Mouse (Mus musculus): ENCODE measurements around the gene Cdh3. TPM values are rescaled to one million over a fixed set of nuclear protein-coding genes. Genes with fewer than 3 reads are reported as not detected.
"Not testable (repeated sequence)": the region's sequence is repeated elsewhere in the genome, so short reads cannot be mapped to it uniquely, and the experiment has no call there.

The Cdh3 gene
- polyA plus RNA-seq, 1 experiment from 2014 or later = 8.2 TPM

DNA sequence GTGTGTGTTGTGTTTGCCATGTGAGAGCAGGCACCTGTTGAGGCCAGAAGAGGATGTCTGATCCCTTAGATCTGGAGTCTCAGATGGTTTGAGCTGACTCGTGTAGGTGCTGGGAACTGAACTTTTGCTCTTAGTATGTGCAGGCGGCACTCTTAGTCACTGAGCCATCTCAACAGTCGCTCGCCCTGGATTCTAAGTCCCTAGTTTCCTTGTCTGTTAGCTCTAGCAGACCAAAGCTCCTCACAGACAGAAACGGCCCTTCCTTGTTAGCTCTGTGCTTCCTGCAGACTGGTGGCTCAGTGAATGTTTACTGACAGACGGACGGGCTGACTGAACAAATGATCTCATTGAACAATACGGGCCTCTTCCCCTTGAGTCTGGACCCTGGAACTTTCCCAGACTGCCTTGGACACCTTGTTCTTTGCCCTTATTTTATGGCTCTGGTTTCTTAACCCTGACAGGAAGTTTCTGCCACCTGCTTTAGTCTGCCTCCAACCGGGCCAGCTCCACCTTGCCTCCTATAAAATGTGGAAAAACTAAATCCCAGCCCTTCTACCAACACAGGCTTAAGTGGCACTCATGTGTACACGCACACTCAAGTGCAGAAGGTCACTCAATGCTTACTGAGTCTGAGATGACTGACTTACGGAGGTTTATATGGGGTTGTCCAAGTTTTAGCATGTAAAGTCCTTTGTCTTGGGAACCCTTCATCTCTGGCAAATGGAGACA, 74.4 kb downstream of the Cdh3 start:
- no peaks in the 10 kb centered on the region; the same call in 1 of the 2 replicates for H3K4me1 ChIP-seq (replicated peaks)
- whole genome bisulfite sequencing = 77% methylated on average over 11 of the region's 11 CpGs

DNA sequence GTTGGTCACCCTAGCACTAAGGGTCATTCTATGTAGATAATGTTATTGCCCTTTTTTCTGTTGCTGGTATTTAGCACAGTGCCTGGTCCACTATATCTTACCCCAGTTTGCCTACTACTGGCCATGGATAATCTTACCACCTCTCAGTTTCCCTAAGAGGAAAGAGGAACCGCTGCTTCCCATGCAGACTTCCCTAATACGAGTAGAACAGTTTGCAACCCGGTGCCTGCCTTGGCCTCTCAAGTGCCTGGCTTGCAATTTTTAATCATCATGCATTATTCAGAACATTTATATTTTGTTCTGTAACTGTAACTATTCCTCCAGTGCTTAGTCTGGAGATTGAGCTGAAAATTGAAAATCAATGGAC, 75.0 kb downstream of the Cdh3 start:
- Histone ChIP-seq H3K4me1 (replicated peaks) (no peaks in the 10 kb centered on the region; the same call in 1 of the 2 replicates), H3K36me3 (no peaks in the 10 kb centered on the region), H3K9me3 (no peaks in the 10 kb centered on the region), H3K27ac (no peak overlapping the region), H3K27me3 (ENCODE audit: insufficient read depth, poor library complexity, severe bottlenecking) (no peaks in the 10 kb centered on the region), H3K4me3 (no peak overlapping the region)
- WGBS = 88% methylated on average over 3 of the region's 3 CpGs
- DNase-seq (ENCODE audit: low spot score) = no peak

More for the DNA sequence above, 74.4 kb downstream of the Cdh3 start:
- no peaks in the 10 kb centered on the region for H3K27me3 ChIP-seq (ENCODE audit: insufficient read depth, poor library complexity, severe bottlenecking)
- no peak overlapping the region for H3K27ac ChIP-seq
- DNase-seq (ENCODE audit: low spot score) = no peak
- H3K4me3 ChIP-seq = no peak overlapping the region
- H3K36me3 ChIP-seq = no peaks in the 10 kb centered on the region
- no peaks in the 10 kb centered on the region for H3K9me3 ChIP-seq

DNA sequence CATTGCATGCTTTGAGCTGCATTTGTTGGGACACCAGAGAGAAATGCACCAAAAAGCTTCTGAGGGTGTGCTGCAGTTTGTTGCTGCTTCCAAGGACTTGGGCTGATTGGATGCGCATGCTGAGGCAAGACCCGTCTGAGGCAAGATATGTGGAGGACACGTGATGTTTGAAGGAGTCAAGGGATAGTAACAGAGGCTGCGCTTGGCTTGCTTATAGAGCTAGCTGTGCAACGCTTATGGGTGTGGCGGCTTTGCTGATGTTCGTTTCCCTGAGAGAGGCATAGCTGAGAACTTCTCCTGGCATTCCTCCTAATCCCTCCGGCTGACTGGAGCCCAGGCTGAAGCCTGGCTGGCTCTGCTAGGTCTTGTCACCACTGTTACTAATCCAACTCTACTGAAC, 76.2 kb downstream of the Cdh3 start:
- Histone ChIP-seq H3K4me1 (replicated peaks) (no peaks in the 10 kb centered on the region; the same call in 1 of the 2 replicates), H3K27ac (no peak overlapping the region), H3K36me3 (no peaks in the 10 kb centered on the region), H3K27me3 (ENCODE audit: insufficient read depth, poor library complexity, severe bottlenecking) (no peaks in the 10 kb centered on the region), H3K9me3 (no peaks in the 10 kb centered on the region), H3K4me3 (no peak overlapping the region)
- DNase-seq (ENCODE audit: low spot score) = no peak
- 90% methylated on average over 8 of the region's 8 CpGs for WGBS

DNA sequence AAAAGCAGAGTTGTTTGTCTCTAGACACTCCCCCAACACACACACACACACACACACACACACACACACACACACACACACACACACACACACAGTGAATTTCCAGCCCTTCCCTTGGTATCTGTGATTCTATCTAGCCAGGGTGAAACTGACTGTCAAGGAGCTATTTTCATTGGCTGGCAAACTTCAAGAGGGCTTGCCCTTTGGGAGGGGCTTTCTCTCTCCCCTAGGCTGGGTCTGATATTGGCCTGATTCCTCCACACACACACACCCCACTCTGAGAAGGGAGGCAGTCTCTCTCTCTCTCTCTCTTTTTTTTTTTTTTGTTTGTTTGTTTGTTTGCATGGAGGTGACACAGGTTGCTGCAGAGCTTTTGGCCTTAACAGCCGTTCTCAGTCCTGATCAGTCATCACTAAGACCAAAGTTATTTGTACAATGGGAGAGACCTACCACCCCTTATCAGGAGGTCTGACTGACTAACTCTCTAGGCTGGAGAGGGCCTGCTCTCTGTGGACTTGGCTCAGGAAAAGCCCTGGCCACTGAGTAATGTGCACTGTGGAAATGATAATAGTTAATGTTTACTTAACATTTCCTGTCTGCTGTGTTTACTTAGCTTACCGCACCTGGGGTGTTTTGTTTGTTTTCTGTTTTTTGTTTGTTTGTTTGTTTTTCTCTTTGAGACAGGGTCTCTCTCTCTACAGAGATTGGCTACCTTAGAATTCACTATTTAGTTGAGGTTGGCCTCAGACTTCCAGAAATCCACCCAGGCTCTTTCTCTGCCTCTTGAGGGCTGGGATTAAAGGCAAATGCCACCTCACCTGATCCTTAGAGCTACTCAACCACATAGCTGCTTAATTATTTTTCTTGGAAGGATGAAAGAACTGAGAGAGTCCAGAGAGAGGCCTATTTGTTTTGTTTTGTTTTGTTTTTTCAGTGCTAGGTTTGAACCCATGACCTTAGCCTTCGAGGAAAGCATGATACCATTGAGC, 78.0 kb downstream of the Cdh3 start:
- no peaks in the 10 kb centered on the region for H3K36me3 ChIP-seq
- no peak overlapping the region for H3K27ac ChIP-seq
- H3K4me1 ChIP-seq (replicated peaks) = no peaks in the 10 kb centered on the region; the same call in 1 of the 2 replicates
- H3K27me3 ChIP-seq (ENCODE audit: insufficient read depth, poor library complexity, severe bottlenecking) = no peaks in the 10 kb centered on the region
- 69% methylated on average over 3 of the region's 3 CpGs for WGBS
- no peak for DNase-seq (ENCODE audit: low spot score)
- H3K9me3 ChIP-seq = no peaks in the 10 kb centered on the region
- H3K4me3 ChIP-seq = no peak overlapping the region

DNA sequence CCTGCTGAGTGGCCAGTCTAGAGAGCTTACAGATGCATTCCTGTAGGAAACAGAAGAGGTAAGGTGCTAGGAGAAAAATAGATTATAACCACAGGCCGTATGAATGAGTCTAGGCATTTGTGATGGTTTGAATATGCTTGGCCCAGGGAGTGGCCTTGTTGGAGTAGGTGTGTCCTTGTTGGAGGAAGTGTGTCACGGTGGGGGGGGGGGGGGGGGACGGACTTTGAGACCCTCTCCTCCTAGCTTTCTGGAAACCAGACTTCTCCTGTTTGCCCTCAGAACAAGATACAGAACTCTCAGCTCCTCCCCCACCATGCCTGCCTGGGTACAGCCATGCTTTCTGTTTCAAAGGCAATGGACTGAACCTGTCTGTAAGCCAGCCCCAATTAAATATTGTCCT, 81.8 kb downstream of the Cdh3 start:
- DNase-seq (ENCODE audit: low spot score) = no peak
- Histone ChIP-seq H3K9me3 (no peaks in the 10 kb centered on the region), H3K27me3 (ENCODE audit: insufficient read depth, poor library complexity, severe bottlenecking) (no peaks in the 10 kb centered on the region), H3K27ac (no peak overlapping the region), H3K36me3 (no peaks in the 10 kb centered on the region), H3K4me1 (replicated peaks) (peaks cover 6% of the 10 kb centered on the region; the same call in 1 of the 2 replicates), H3K4me3 (no peak overlapping the region)
- WGBS = 67% methylated on average over 3 of the region's 3 CpGs

DNA sequence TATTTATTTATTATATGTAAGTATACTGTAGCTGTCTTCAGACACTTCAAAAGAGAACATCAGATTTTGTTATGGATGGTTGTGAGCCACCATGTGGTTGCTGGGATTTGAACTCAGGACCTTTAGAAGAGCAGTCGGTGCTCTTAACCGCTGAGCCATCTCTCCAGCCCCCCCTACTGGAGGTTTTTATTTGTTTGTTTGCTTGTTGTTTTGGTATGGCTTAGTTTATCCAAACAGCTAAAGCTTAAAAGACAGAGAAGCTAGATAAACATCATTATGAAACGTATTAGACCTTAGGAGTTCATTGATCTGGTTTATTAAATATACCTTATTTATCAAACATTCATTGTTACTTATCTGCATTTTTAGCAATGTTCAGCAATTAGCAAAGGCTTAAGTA, 84.9 kb downstream of the Cdh3 start:
- DNase-seq (ENCODE audit: low spot score); H3K27ac ChIP-seq; H3K27me3 ChIP-seq (ENCODE audit: insufficient read depth, poor library complexity, severe bottlenecking); H3K36me3 ChIP-seq; H3K9me3 ChIP-seq; H3K4me3 ChIP-seq: not testable (repeated sequence)
- WGBS = 95% methylated on average over 3 of the region's 3 CpGs
- peaks cover 20% of the 10 kb centered on the region for H3K4me1 ChIP-seq (replicated peaks)

DNA sequence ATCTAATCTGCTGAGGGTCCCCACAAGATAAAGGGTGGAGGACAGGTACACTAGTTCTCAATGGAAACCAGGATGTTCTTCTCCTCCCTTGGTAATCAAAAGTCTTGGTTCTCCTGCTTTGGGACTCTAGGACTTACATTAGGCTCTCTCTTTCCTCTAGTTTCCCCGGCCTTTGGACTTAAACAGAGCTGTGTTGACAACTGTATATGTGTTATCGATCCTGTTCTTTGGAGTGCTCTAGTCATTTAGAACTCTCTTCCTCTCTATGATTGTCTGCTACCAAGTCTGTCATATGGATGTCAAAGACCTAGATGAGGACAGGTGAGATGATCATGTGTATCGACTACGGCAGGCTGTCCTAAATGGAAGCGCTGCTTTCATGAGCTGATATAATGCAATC, 86.4 kb downstream of the Cdh3 start:
- WGBS = 98% methylated on average over 5 of the region's 5 CpGs
- Histone ChIP-seq H3K27me3 (ENCODE audit: insufficient read depth, poor library complexity, severe bottlenecking) (peaks cover 24% of the 10 kb centered on the region), H3K36me3 (no peaks in the 10 kb centered on the region)

DNA sequence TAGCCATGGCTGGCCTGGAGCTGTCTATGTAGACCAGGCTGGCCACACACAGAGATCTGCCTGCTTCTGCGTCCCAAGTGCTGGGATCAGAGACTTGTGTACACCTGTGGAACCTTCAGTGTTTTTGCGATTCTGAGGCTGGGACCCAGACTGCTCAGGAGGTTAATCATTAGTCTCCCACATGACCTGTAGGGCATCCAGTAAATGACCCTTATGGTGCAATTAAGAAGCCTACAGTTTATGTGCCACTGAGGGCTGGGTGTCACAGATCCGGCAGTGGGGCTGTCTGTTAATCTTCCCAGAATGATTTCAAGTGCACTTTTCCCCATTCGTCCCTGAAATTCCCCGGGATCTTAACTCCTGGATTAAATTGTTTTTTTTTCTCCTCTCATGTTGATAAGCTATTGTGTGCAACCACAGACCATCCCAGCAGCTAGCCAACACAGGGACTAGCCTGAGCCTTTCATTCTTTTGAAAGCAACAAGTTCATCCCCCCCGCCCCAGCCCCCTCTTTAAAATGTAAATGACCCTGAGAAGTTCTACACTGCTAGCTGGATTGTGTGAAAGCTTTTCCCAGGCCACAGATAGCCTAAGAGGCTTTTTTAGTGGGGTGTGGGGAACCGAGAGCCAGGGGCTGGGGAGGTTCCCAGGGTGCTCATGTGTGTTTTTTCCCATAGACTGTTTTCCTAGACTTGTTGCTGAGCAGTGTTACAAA, 88.7 kb downstream of the Cdh3 start:
- peaks cover 43% of the 10 kb centered on the region for H3K4me1 ChIP-seq (replicated peaks)
- H3K4me3 ChIP-seq = no peak overlapping the region
- WGBS = 32% methylated on average over 7 of the region's 7 CpGs
- H3K27ac ChIP-seq = peak overlapping the region; percentile 73
- peak; percentile 30 for DNase-seq (ENCODE audit: low spot score)
- H3K36me3 ChIP-seq = no peaks in the 10 kb centered on the region
- H3K27me3 ChIP-seq (ENCODE audit: insufficient read depth, poor library complexity, severe bottlenecking) = peaks cover 48% of the 10 kb centered on the region
- H3K9me3 ChIP-seq = no peaks in the 10 kb centered on the region

More for the DNA sequence above, 86.4 kb downstream of the Cdh3 start:
- Histone ChIP-seq H3K4me3 (no peak overlapping the region), H3K27ac (no peak overlapping the region), H3K4me1 (replicated peaks) (peaks cover 25% of the 10 kb centered on the region), H3K9me3 (no peaks in the 10 kb centered on the region)
- no peak for DNase-seq (ENCODE audit: low spot score)

DNA sequence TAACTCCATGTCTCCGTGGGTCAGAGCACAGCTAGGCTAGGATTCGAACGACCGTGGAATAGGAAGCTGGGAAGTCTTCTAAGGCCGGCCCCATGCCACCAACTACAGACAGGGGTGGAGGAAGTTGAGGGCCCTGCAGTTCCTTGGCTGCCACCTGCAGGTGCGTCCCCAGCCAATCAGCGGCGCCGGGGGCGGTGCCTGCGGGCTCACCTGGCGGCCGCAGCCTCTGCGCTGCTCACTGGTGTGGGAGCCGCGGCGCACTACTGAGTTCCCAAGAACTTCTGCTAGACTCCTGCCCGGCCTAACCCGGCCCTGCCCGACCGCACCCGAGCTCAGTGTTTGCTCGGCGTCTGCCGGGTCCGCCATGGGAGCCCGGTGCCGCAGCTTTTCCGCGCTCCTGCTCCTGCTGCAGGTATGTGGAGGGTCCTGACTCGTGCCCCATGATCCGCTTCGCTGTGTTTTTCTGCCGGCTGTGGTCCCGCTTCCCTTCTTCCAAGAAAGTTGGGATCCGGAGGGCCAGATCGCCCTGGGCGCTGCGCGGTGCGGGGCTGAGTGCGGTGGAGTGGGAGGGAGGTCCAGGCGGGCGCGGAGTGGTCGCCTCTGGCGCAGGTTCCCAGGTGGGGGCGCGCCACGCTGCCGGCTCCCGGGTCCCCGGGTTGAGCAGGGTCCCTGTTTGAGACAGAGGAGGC, 92.6 kb downstream of the Cdh3 start, which contains the start of gene Cdh1:
Cdh1 (plus strand) TSS at position 221 of the 689 bp plus-strand sequence.
- under 1% methylated on average over 53 of the region's 53 CpGs for whole genome bisulfite sequencing
- H3K27ac ChIP-seq = peak within 1 kb of the TSS; percentile 73
- H3K36me3 ChIP-seq = no peaks in the 10 kb centered on the region
- H3K4me1 ChIP-seq (replicated peaks) = peaks cover 37% of the 10 kb centered on the region
- no peaks in the 10 kb centered on the region for H3K9me3 ChIP-seq
- DNase-seq (ENCODE audit: low spot score) = peak; percentile 52
- H3K4me3 ChIP-seq = peak within 1 kb of the TSS; percentile 63
- H3K27me3 ChIP-seq (ENCODE audit: insufficient read depth, poor library complexity, severe bottlenecking) = peaks cover 81% of the 10 kb centered on the region

DNA sequence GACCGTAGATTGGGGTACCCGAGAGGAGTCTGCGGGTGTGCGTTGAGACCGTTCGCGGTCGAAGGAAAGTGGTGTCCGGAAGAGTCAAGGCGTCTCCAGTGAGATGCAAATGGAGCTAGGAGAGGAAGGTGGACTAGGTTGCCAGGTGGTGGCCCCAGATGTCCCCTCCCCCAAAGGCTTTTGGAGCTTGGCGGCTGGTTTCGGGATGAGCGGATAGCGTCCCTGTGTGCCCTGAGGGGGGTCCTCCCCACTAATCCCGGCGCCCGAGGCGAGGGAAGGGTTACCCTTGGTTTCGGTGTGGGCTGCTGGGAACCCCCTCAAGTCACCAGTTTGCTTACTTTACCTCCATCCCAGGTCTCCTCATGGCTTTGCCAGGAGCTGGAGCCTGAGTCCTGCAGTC, 93.2 kb downstream of the Cdh3 start:
- WGBS = under 1% methylated on average over 19 of the region's 19 CpGs
- Histone ChIP-seq H3K27ac (0 out of 2 replicates have a peak overlapping the region, but pooled peaks have one; percentile 73), H3K4me3 (peak overlapping the region; percentile 63), H3K27me3 (ENCODE audit: insufficient read depth, poor library complexity, severe bottlenecking) (peaks cover 82% of the 10 kb centered on the region), H3K36me3 (no peaks in the 10 kb centered on the region), H3K4me1 (replicated peaks) (peaks cover 37% of the 10 kb centered on the region), H3K9me3 (no peaks in the 10 kb centered on the region)
- DNase-seq (ENCODE audit: low spot score) = peak; percentile 19

DNA sequence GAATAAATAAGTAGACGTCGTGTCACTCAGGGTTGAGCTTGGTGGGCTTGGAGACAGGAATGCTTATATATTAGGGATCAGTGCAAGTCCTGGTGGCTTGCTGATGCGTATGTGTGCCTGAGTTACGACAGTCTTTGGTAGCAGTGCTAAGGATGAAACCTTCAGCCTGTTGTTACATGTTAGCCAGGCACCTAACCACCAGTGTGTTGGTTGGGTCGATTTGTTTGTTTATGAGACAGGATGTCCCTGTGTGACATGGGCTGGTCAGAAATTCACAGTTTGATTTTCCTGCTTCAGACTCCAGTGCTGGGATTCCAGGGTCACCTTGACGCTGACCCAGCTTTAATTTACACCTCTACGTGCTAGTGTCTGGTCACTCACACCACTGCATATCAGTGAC, 95.0 kb downstream of the Cdh3 start:
- H3K27ac ChIP-seq = no peak overlapping the region
- no peak for DNase-seq (ENCODE audit: low spot score)
- no peak overlapping the region for H3K4me3 ChIP-seq
- peaks cover 23% of the 10 kb centered on the region for H3K4me1 ChIP-seq (replicated peaks)
- H3K27me3 ChIP-seq (ENCODE audit: insufficient read depth, poor library complexity, severe bottlenecking) = peaks cover 72% of the 10 kb centered on the region
- WGBS = 75% methylated on average over 7 of the region's 7 CpGs
- no peaks in the 10 kb centered on the region for H3K36me3 ChIP-seq
- H3K9me3 ChIP-seq = no peaks in the 10 kb centered on the region

DNA sequence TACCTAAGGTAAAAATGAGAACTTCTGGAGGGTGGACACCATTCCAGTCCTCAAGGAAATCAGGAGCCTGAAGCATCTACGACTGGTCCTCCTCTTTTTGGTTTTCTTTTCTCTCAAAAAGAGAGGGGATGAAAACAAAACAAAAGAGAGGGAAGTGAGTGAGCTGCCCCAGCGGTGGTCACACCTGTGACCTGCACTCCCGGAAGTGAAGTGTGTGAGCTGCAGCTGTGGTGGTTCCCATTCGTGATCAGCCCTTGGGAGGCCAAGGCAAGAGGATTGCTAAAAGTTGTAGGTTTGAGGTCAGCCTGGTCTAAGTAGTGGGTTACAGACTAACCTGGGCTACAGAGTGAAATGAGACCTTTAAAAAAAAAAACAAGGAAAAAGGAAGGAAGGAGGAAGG, 95.4 kb downstream of the Cdh3 start:
- no peaks in the 10 kb centered on the region for H3K36me3 ChIP-seq
- H3K9me3 ChIP-seq = no peaks in the 10 kb centered on the region
- no peak for DNase-seq (ENCODE audit: low spot score)
- 43% methylated on average over 4 of the region's 4 CpGs for WGBS
- H3K27me3 ChIP-seq (ENCODE audit: insufficient read depth, poor library complexity, severe bottlenecking) = peaks cover 67% of the 10 kb centered on the region
- peaks cover 20% of the 10 kb centered on the region for H3K4me1 ChIP-seq (replicated peaks)
- H3K27ac ChIP-seq = no peak overlapping the region
- no peak overlapping the region for H3K4me3 ChIP-seq

All from hindbrain, embryonic 10.5 days (tissue).